Mouse (Mus musculus): ENCODE measurements around the gene Prss42. TPM values are rescaled to one million over a fixed set of nuclear protein-coding genes. Genes with fewer than 3 reads are reported as not detected.

Prss42 gene
- total RNA-seq (2015; ENCODE audit: low replicate concordance) (not detected in 2 replicates), total RNA-seq (2017; ENCODE audit: low replicate concordance) (not detected in 2 replicates)

GRCm38 (mm10) chr9:110797866-110798265 lies at the start of gene Prss42:
Gene Prss42 (plus strand): TSS chr9:110798166.
- ATAC-seq (replicated peaks; ENCODE audit: low FRiP score, poor library complexity, severe bottlenecking), result no peak

- ATAC-seq (replicated peaks; ENCODE audit: low FRiP score, poor library complexity, severe bottlenecking), result no peak
These were observed 49.5 kb upstream of the Prss42 start for GRCm38 (mm10) chr9:110748451-110748850.

- no peak for ATAC-seq (replicated peaks; ENCODE audit: low FRiP score, poor library complexity, severe bottlenecking)
These were observed 47.4 kb upstream of the Prss42 start for GRCm38 (mm10) chr9:110750404-110751187.

- ATAC-seq (replicated peaks; ENCODE audit: low FRiP score, poor library complexity, severe bottlenecking), result no peak
These were observed 46.6 kb upstream of the Prss42 start for GRCm38 (mm10) chr9:110751412-110751811.

- ATAC-seq (replicated peaks; ENCODE audit: low FRiP score, poor library complexity, severe bottlenecking), result no peak
These were observed 45.0 kb upstream of the Prss42 start for GRCm38 (mm10) chr9:110752917-110753435.

- no peak for ATAC-seq (replicated peaks; ENCODE audit: low FRiP score, poor library complexity, severe bottlenecking)
These were observed 44.2 kb upstream of the Prss42 start for GRCm38 (mm10) chr9:110753773-110754172.

GRCm38 (mm10) chr9:110757816-110758215 lies 40.1 kb upstream of the Prss42 start:
- no peak for ATAC-seq (replicated peaks; ENCODE audit: low FRiP score, poor library complexity, severe bottlenecking)

- ATAC-seq (replicated peaks; ENCODE audit: low FRiP score, poor library complexity, severe bottlenecking), result no peak
These were observed 39.4 kb upstream of the Prss42 start for GRCm38 (mm10) chr9:110758605-110759004.

DNA sequence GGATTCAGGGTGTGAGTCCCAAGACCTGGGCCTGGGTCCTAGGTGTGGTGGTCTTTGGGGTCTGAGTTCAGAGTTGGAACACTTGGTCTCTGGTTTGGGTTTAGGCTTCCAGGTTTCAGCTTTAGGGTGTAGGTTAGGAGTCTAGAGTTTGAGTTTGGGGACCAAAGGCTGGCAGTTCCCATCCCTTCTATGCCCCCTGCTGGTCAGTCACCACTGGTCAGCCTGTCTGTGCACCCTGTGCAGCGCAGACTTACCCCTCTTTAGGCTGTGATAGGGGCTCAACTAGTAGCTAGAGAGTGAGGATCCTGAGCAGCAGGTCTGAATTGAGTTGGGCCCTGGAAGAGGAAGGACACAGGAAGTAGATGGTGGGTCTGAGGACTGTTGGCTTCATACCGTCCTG lies 38.7 kb upstream of the Prss42 start:
- ATAC-seq (replicated peaks; ENCODE audit: low FRiP score, poor library complexity, severe bottlenecking), result 0 out of 2 replicates have a peak, but pooled peaks have one; percentile 57

GRCm38 (mm10) chr9:110760886-110761285 lies 37.1 kb upstream of the Prss42 start:
- ATAC-seq (replicated peaks; ENCODE audit: low FRiP score, poor library complexity, severe bottlenecking), result no peak

DNA sequence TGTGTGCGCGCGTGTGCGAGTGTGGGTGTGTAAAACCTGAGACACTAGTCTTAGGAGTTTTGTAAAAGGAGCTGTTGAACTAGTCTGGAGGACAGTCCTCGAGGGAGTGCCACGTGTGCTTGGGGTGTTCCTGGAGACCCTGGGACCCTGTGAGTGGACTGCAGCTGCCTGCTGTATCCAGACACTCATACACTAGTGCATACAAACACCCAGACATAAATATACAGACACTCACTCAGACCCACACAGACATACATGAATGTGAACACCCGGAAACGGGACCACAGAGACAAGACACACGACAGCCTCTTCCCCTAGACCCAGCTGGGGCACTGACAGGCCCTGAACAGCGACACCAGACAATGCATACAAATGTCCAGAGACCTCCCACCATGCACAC lies 35.2 kb upstream of the Prss42 start:
- no peak for ATAC-seq (replicated peaks; ENCODE audit: low FRiP score, poor library complexity, severe bottlenecking)

- no peak for ATAC-seq (replicated peaks; ENCODE audit: low FRiP score, poor library complexity, severe bottlenecking)
These were observed 34.6 kb upstream of the Prss42 start for GRCm38 (mm10) chr9:110763405-110763804.

DNA sequence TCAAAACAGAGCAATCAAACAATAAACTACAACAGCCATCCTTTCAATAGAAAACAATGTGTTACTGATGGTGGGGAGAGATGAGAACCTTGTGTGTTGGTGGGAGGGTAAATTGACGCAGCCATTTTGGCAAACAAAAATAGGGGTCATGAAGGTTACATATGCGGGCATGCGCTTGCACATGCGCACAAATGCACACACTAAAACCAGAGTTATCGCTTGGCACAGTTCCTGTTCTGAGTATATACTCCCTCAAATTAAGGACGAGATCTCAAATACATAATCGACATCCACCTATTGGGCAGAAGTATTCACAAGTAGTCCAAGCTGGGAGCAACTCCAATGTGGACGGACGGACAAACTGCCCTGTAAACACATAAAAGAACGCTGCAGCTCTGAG lies 25.6 kb upstream of the Prss42 start:
- ATAC-seq (replicated peaks; ENCODE audit: low FRiP score, poor library complexity, severe bottlenecking), result no peak

DNA sequence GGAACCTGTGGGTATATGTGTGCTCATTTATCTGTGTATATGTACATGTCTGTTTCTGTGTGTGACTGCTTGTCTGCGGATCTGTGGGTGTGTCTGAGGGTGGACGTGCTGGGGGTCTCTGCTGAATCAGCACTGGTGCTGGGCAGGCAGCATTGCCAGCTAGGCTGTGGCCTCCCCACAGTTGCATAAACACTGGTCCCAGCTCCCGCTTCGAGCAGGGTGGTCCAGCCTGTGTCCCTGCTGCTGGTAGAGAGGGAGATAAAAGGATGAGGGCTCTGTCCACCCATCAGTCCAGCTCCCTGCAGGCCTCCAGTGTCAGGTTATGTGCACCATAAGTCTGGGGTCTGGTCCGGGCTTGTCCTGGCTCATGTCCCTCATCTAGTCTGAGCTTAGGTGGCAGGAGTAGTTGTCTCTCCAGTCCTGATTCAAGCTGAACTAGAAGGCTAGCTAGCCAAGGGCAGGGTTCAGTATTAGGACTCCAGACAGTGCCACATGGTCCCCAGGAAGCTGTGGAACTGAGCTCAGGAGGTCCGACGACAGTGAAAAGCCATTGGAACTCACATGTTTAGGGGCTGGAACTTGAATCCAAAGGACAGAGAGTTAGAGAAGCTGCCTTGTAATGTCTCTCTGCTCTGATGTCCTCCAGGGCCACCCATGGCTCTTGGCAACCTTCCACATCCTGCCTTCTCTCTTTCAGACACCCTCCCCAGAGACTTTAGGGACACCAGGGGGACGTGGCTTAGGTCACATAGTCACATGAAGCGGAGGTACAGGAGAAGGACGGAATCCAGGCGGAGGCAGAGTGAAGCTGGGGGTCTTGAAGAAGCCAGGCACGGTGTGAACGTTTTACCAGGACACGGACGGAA lies 23.3 kb upstream of the Prss42 start:
- no peak for ATAC-seq (replicated peaks; ENCODE audit: low FRiP score, poor library complexity, severe bottlenecking)

DNA sequence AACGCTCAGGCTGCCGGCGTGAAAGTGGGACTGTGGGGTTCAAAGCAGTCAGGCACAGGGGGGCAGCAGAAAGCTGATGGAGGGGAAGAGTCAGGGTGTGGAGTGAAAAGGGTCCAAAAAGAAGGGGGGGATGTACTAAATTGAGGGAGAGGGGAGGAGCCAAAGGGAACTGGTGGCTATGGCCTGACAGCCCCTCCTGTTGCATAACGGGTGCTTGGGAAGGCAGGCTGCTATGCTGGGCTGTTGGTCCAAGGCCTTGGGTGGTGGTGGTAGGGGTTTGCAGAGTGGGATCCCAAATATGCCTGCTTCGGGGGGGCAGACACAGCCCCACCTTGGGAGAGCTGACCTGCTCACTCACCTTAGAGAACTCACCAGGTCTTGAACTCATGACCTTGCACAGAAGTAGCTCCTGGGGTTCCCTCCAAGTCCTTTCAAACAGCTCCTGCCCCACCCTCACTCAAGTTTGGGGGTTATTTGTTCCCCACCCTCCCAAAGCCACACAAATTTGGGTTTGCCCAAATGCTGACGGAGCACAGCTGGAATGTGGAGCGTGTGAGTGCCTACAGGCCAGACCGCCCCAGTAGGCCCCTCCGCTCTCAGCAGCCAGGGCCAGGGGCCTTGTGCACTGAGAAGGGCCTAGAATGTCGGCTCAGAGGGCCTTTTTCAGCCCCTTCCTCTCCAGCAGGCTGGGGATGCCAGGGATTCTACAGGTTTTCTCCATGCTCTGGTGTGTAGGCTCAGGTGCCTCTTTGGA lies 22.5 kb upstream of the Prss42 start:
- ATAC-seq (replicated peaks; ENCODE audit: low FRiP score, poor library complexity, severe bottlenecking), result no peak

DNA sequence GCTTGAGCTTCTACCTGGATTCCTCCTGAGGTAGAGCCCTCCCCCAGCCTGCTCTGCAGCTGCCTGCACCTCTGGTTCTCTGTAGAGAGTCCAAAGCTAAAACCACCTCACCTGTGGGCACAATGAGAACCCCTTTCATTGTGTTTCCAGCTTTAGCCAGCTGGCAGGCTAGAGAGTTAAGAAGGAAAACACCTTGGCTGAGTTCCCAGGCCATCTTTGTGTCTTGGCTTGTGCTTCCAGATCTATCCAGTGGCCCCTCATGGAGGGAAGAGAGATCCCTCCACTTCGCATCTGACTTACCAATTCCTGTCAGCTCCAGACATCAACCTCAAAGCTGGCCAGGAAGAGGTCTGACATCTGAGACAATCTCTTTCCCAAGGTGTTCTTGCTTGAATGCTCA lies 19.9 kb upstream of the Prss42 start:
- no peak for ATAC-seq (replicated peaks; ENCODE audit: low FRiP score, poor library complexity, severe bottlenecking)

GRCm38 (mm10) chr9:110778559-110778958 lies 19.4 kb upstream of the Prss42 start:
- ATAC-seq (replicated peaks; ENCODE audit: low FRiP score, poor library complexity, severe bottlenecking), result no peak

DNA sequence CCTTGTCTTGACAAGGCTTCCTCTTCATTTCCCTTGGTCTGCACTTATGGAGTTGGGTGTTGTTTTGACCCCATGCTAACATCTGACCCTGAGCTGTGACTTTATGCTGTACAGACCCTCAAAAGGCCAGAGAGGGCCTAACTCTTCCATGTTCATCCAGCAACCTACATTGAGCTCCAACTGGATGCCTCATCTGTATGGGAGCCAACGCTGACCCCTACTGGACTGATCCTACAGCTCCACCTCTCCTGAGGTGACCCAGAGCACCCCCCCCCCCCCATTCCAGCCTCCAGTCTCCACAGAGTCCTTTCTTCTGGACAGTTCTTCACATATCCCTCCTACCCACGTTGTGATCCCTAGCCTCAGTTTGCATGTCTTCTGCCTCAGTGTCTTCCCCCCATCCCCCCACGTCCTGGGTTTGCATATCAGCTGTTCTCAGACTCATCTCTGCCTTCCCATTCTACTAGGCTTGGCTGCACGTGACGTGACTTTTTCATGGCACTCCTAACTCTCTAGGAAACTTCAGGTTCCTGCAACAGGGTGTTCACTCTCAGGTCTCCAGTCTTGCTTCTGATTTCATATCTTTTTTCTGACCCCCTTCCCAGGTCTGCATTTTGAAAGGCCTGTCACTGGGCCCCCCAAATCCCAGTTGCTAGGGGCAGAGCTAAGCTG lies 18.6 kb upstream of the Prss42 start:
- no peak for ATAC-seq (replicated peaks; ENCODE audit: low FRiP score, poor library complexity, severe bottlenecking)

DNA sequence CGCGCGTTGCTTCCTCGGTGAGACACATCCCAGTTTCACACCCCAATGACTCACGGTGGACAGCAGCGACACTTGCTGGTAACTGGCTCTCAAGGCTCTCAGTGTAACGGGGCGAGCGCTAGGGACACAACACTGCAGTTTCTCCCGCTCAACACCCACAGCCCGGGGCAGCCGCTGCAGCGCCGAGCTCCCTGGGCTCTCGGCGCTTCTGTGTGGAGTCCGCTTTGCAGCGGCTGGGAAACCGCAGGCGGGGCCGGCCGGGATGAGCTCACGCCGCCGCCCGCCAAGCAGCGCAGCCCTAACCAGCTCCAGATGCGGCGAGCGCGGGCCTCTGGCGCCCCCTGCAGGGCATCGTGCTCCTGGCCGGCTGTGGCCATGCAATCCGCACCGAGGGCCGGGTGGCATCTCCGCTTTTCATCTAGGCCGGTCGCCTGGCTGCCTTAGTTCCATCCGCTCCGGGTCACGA lies 16.7 kb upstream of the Prss42 start:
- peak; percentile 85 for ATAC-seq (replicated peaks; ENCODE audit: low FRiP score, poor library complexity, severe bottlenecking)

All from erythroblast, adult 5-6 weeks (primary cell).